Mouse (Mus musculus): ENCODE results near the gene Msantd2. TPM values are rescaled to one million over a fixed set of nuclear protein-coding genes. Genes with fewer than 3 reads are reported as not detected.

Gene Msantd2
- polyA plus RNA-seq, 1 experiment from 2014 or later: 38.0 TPM

DNA sequence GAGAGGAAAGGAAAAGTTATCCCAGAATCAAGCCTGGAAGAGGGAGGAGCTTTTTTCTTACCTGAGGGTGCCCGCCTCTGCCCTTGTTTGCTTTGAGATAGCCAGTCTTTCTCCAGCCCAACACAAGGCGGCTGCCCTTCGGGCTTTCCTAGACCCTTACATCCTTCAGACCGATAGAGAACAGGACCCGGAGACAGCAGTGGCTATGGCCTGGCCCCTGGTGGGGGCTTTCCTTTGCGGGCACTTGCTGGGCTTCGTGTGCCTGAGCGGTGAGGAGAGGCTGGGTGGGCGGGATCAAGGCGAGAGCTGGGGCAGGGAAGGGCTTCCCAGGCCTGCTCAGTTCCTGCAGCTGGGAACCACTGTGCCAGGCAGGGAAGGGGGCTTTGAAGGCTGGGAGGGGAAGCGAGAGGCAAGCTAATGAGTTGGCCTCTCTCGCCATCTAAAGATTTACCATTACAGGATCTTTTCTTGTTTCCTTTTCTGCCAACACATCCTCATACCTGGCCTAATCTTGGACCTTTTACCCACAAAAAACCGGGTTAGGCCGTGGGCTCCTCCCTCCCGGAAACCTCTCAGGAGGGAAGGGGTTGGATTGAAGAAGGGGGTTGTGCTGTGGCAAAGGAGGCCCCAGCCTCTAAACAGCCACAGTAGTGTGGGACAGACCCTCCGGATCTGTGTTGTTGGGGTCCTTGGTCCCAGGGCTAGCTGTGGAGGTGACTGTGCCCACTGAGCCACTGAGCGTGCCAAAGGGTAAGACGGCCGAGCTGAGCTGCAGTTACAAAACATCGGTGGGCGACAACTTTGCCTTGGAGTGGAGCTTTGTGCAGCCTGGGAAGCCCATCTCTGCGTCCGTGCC is 50.3 kb downstream of the Msantd2 start, which contains the start of gene Vsig2:
Gene Vsig2, plus strand, starts transcription at position 86 of the 856 bp plus-strand sequence.
- H3K27ac ChIP-seq: peak within 1 kb of the TSS; percentile 38
- no peaks in the 10 kb centered on the region for H3K9me3 ChIP-seq (replicated peaks)
- WGBS: 45% methylated on average over 23 of the region's 23 CpGs
- peaks cover 25% of the 10 kb centered on the region for H3K4me1 ChIP-seq
- no peak for DNase-seq (ENCODE audit: low spot score)
- H3K27me3 ChIP-seq (ENCODE audit: low read depth, poor library complexity, severe bottlenecking): peaks cover 55% of the 10 kb centered on the region
- no peak within 1 kb of the TSS for H3K4me3 ChIP-seq
- H3K36me3 ChIP-seq: no peaks in the 10 kb centered on the region

DNA sequence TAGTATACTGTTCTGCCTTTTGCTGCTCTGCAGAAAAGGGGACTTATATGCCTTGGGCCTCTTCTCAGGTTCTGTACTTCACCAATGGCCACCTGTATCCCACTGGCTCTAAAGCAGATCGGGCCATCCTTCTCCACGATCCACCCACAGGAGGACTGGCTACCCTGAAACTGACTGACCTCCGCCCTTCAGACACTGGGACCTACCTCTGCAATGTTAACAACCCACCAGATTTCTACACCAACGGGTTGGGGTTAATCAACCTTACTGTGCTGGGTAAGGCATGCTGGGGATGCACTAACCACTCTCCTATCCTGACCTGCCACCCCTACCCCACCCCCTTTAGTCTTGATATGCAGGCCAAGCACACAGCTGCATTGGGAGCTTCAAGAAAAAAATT is 51.1 kb downstream of the Msantd2 start:
- Histone ChIP-seq H3K4me1 (peaks cover 33% of the 10 kb centered on the region), H3K27ac (no peak overlapping the region), H3K9me3 (replicated peaks) (no peaks in the 10 kb centered on the region), H3K4me3 (no peak overlapping the region), H3K27me3 (ENCODE audit: low read depth, poor library complexity, severe bottlenecking) (peaks cover 61% of the 10 kb centered on the region), H3K36me3 (no peaks in the 10 kb centered on the region)
- no peak for DNase-seq (ENCODE audit: low spot score)
- 87% methylated on average over 4 of the region's 4 CpGs for WGBS

DNA sequence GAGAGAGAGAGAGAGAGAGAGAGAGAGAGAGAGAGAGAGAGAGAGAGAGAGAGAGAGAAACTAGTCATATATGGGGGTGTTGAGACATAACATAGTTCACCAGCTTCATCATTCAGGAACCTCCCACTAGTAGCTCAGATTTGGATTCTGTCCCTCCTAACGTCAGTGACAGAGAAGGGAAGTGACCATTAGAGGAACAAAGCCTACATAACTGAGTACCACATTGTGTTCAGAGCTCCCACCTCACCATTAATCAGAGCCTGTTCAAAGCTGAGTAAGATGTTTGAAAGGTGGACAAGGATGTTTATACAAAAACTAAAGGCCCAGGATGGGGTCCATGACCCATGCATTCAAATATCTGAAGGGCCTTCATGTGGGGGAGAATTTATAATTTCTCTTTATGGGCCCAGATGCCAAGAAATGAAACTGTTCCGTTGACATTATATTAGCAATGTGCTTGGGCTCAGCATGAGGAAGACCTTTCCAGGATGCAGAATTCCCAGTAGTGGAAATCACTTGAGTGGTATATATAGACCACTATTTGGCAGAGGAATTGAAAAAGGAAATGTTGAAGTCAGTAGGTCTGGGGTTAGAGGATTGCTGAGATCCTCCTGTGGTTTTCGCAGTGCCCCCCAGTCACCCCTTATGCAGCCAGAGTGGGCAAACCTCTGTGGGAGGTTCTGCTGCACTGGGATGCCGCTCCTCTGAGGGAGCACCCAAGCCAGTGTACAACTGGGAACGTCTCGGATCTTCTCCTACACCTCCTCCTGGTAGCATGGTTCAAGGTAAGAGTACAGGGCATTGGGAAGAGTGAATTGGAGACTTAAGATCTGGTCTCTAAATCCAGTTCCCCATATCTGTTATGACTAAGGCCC is 51.8 kb downstream of the Msantd2 start:
- H3K4me3 ChIP-seq: no peak overlapping the region
- no peak overlapping the region for H3K27ac ChIP-seq
- peaks cover 68% of the 10 kb centered on the region for H3K27me3 ChIP-seq (ENCODE audit: low read depth, poor library complexity, severe bottlenecking)
- peaks cover 41% of the 10 kb centered on the region for H3K4me1 ChIP-seq
- no peaks in the 10 kb centered on the region for H3K9me3 ChIP-seq (replicated peaks)
- no peak for DNase-seq (ENCODE audit: low spot score)
- H3K36me3 ChIP-seq: no peaks in the 10 kb centered on the region
- WGBS: 83% methylated on average over 6 of the region's 6 CpGs

GRCm38 (mm10) chr9:37541851-37542642 is 52.9 kb downstream of the Msantd2 start:
- no peak overlapping the region for H3K27ac ChIP-seq
- DNase-seq (ENCODE audit: low spot score): no peak
- H3K9me3 ChIP-seq (replicated peaks): no peaks in the 10 kb centered on the region
- peaks cover 42% of the 10 kb centered on the region for H3K4me1 ChIP-seq
- 63% methylated on average over 7 of the region's 7 CpGs for WGBS
- H3K36me3 ChIP-seq: no peaks in the 10 kb centered on the region
- no peak overlapping the region for H3K4me3 ChIP-seq
- peaks cover 78% of the 10 kb centered on the region for H3K27me3 ChIP-seq (ENCODE audit: low read depth, poor library complexity, severe bottlenecking)

GRCm38 (mm10) chr9:37543869-37544440 is 54.8 kb downstream of the Msantd2 start:
- H3K4me1 ChIP-seq: peaks cover 35% of the 10 kb centered on the region
- no peaks in the 10 kb centered on the region for H3K9me3 ChIP-seq (replicated peaks)
- DNase-seq (ENCODE audit: low spot score): no peak
- H3K27me3 ChIP-seq (ENCODE audit: low read depth, poor library complexity, severe bottlenecking): peaks cover 79% of the 10 kb centered on the region
- H3K27ac ChIP-seq: no peak overlapping the region
- peak overlapping the region; percentile 47 for H3K4me3 ChIP-seq
- WGBS: 24% methylated on average over 12 of the region's 12 CpGs
- H3K36me3 ChIP-seq: no peaks in the 10 kb centered on the region

DNA sequence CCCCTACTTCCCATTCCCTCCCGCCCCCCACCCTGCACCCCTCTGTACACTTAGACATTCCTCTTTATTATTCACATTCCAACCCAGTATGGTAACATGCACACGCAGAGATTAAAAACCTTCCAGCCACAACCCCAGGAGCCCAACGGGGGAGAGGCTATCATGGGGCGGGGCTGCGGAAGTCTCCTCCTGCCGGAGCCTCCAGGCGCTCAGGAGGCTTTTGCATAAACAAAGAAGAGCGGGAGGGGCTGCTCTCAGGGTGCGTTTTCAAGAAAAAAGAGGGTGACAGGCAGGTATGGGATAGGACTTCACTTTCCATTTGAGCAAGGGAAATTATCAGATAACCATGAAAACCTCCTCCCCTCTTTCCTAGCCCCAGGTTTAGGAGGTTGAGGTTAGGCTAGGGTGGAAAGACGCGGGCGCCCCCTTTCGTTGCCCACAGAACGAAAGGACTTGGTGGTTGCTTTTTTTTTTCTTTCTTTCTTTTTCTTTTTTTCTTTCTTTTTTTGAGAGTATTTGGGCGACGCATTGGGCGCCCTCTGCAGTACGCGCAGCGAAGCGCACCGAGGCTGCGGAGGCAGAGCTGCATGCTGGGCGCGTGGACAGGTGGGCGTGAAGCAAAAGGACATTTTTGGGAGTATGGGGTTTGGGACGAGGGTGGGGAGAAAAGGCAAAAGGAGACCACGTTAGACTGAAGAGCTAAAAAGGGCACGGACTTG is 55.5 kb downstream of the Msantd2 start:
- Histone ChIP-seq H3K27ac (peak overlapping the region; percentile 6), H3K4me1 (peaks cover 29% of the 10 kb centered on the region), H3K27me3 (ENCODE audit: low read depth, poor library complexity, severe bottlenecking) (peaks cover 80% of the 10 kb centered on the region), H3K36me3 (no peaks in the 10 kb centered on the region), H3K4me3 (peak overlapping the region; percentile 47), H3K9me3 (replicated peaks) (no peaks in the 10 kb centered on the region)
- WGBS: under 1% methylated on average over 29 of the region's 29 CpGs
- peak; percentile 66 for DNase-seq (ENCODE audit: low spot score)

GRCm38 (mm10) chr9:37545166-37545610 is 56.1 kb downstream of the Msantd2 start:
- no peaks in the 10 kb centered on the region for H3K36me3 ChIP-seq
- peaks cover 24% of the 10 kb centered on the region for H3K4me1 ChIP-seq
- H3K27me3 ChIP-seq (ENCODE audit: low read depth, poor library complexity, severe bottlenecking): peaks cover 84% of the 10 kb centered on the region
- H3K27ac ChIP-seq: peak overlapping the region; percentile 6; the same call in 1 of the 2 replicates
- peak overlapping the region; percentile 47 for H3K4me3 ChIP-seq
- 3% methylated on average over 17 of the region's 17 CpGs for WGBS
- peak; percentile 48 for DNase-seq (ENCODE audit: low spot score)
- no peaks in the 10 kb centered on the region for H3K9me3 ChIP-seq (replicated peaks)

DNA sequence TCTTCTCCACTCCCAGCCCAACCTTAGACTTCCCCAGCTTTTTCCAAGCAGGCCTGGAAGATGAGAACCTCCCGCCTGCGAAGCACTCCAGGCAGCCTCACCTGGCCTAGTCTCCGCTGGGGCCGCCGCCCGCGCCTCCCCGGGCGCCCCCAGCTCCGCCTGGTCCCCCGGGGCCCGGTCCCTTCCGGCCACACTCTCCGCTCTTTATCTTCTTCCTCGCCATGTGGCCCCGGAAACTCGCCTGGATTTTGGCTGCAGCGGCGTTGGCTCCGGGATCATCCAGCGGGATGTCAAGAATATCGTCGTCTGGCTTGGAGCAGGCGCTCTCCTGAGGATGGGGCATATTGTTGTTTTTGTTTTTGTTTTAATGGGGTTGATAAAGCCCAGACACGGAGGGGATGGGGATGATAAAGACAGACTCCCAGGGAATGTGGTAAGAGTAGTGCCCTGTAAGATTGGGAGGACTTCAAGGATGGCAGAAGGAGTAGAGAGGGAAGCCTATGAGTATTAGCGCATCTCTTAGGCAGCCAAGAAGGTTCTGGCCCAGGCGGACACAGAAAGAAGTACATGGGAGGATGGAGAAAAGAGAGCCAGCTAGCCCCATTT is 56.8 kb downstream of the Msantd2 start:
- DNase-seq (ENCODE audit: low spot score): no peak
- no peak overlapping the region for H3K27ac ChIP-seq

DNA sequence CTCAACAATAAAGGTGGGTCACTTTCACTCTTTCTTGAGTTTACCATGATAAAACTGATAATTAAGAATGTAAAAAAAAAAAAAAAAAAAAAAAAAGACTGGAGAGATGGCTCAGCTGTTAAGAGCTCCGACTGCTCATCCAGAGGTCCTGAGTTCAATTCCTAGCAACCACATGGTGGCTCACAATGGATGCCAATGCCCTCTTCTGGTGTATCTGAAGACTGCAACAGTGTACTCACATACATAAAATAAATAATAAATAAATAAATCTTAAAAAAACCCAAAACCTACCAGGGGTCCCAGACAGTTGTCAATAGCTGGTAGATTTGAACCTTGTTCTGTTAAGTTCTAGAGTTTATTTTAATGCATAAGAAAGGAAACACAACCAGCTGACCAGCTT is 57.8 kb downstream of the Msantd2 start:
- no peak overlapping the region for H3K27ac ChIP-seq
- DNase-seq (ENCODE audit: low spot score): no peak
- H3K9me3 ChIP-seq (replicated peaks): no peaks in the 10 kb centered on the region
- H3K27me3 ChIP-seq (ENCODE audit: low read depth, poor library complexity, severe bottlenecking): peaks cover 96% of the 10 kb centered on the region
- 80% methylated on average over 1 of the region's 1 CpGs for whole genome bisulfite sequencing
- peaks cover 26% of the 10 kb centered on the region for H3K4me1 ChIP-seq
- H3K4me3 ChIP-seq: no peak overlapping the region
- H3K36me3 ChIP-seq: no peaks in the 10 kb centered on the region

More for the DNA sequence above, 56.8 kb downstream of the Msantd2 start:
- no peaks in the 10 kb centered on the region for H3K36me3 ChIP-seq
- H3K9me3 ChIP-seq (replicated peaks): no peaks in the 10 kb centered on the region
- WGBS: 6% methylated on average over 27 of the region's 27 CpGs
- peak overlapping the region; percentile 26 for H3K4me3 ChIP-seq
- H3K27me3 ChIP-seq (ENCODE audit: low read depth, poor library complexity, severe bottlenecking): peaks cover 92% of the 10 kb centered on the region
- H3K4me1 ChIP-seq: peaks cover 24% of the 10 kb centered on the region

DNA sequence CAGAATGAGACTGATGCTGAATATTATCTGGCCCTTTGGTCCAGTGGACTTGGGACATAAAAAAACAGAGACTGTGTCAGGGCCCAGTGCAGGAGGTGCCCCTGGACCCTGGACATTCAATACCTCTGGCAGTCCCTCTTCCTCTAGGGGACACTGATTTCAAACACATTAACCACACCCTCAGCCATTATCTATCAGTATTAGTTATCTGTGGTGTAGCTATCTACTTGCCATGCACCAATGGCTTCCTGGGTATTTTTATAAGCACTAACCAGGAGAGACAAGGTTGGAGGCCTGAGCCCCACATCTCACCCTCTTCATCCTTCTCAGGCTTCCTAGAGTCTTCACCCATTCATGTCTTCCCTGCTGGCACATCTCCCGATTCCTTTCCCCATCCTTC is 61.3 kb downstream of the Msantd2 start:
- H3K36me3 ChIP-seq: no peaks in the 10 kb centered on the region
- no peaks in the 10 kb centered on the region for H3K9me3 ChIP-seq (replicated peaks)
- H3K4me3 ChIP-seq: no peak overlapping the region
- no peak for DNase-seq (ENCODE audit: low spot score)
- peaks cover 29% of the 10 kb centered on the region for H3K4me1 ChIP-seq
- 51% methylated on average over 1 of the region's 1 CpGs for WGBS
- peaks cover 99% of the 10 kb centered on the region for H3K27me3 ChIP-seq (ENCODE audit: low read depth, poor library complexity, severe bottlenecking)
- no peak overlapping the region for H3K27ac ChIP-seq

DNA sequence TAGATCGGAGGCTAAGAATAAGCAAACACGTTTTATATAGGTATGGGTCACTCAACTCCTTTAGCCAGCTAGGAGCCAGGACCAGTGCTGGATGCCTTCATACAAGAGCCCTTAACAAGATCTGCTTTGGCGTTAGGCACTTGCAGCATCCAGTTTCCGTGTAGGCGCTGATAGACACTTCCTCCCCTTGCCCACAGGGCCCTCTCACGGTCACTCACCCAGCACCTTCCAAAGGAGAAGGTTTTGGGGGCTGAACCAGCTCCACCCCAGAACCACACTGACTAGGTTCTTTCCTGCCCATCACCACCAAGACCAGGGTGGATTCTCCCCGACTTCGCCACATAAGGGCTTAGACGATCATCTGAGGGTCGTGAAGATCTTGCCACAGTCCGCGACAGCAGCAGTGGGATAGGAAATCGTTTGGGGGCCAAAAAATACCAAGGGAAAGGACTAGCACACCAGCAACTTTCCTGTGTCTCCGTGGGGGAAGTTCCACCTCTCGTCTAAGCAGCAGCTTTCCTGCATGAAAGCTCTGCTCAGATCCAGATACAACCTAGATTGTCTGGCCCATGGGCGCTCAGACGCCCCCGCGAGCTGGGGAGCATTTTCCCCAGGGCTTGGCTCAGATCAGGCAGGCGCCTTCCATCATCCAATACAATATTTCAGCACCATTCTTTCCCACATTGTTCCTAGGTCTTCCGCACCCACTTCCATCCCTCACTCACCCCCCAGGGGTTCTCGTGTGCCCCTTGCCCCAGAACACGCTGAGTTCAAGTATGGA is 62.8 kb downstream of the Msantd2 start:
- Histone ChIP-seq H3K4me1 (peaks cover 26% of the 10 kb centered on the region), H3K9me3 (replicated peaks) (no peaks in the 10 kb centered on the region), H3K4me3 (peak overlapping the region; percentile 53), H3K27ac (no peak overlapping the region), H3K27me3 (ENCODE audit: low read depth, poor library complexity, severe bottlenecking) (peaks cover 94% of the 10 kb centered on the region), H3K36me3 (no peaks in the 10 kb centered on the region)
- DNase-seq (ENCODE audit: low spot score): peak; percentile 49
- 3% methylated on average over 23 of the region's 23 CpGs for WGBS
